Mouse (Mus musculus) thymus, adult 2 months (tissue): ENCODE measurements around the gene Vax1. TPM values are rescaled to one million over a fixed set of nuclear protein-coding genes. Genes with fewer than 3 reads are reported as not detected.

Experiments
- DNase-seq: peaks from one replicate; pipeline ENCODE4 v3.0.0; 2021
- H3K27ac ChIP-seq: fragments of 200-500 bp; 2 replicates; pipeline ENCODE4 v1.5.1; 2012; ENCODE audit warnings: low read length, control low read depth; ENCODE audit not compliant: control insufficient read depth, insufficient read depth
- H3K27me3 ChIP-seq: fragments of 200-500 bp; 2 replicates; pipeline ENCODE4 v1.6.1; 2012; ENCODE audit warnings: mild to moderate bottlenecking, low read length, moderate library complexity, mixed read lengths; ENCODE audit not compliant: control insufficient read depth, insufficient read depth
- H3K36me3 ChIP-seq: fragments of 200-500 bp; 2 replicates; pipeline ENCODE4 v1.6.1; 2012; ENCODE audit warnings: mild to moderate bottlenecking, low read length, moderate library complexity; ENCODE audit not compliant: control insufficient read depth, insufficient read depth
- H3K4me1 ChIP-seq: fragments of 200-500 bp; replicated peaks from 2 replicates; pipeline ENCODE4 v1.6.1; 2012; ENCODE audit warnings: low read length; ENCODE audit not compliant: control insufficient read depth, insufficient read depth
- H3K4me3 ChIP-seq: fragments of 200-500 bp; 2 replicates; pipeline ENCODE4 v1.5.1; 2012; ENCODE audit warnings: mild to moderate bottlenecking, low read length, control low read depth, moderate library complexity; ENCODE audit not compliant: control insufficient read depth, insufficient read depth
- CTCF ChIP-seq: fragments of 200-500 bp; IDR thresholded peaks from 2 replicates; pipeline ENCODE4 v1.5.1; 2012; ENCODE audit warnings: mild to moderate bottlenecking, control low read depth, low read length, moderate library complexity, borderline replicate concordance; ENCODE audit not compliant: control insufficient read depth, poor library complexity, insufficient read depth; ENCODE audit errors: extremely low read depth
- POLR2A ChIP-seq: fragments of 200-500 bp; IDR thresholded peaks from 2 replicates; pipeline ENCODE4 v1.6.1; 2012; ENCODE audit warnings: mild to moderate bottlenecking, low read length, control low read depth, moderate library complexity; ENCODE audit not compliant: control insufficient read depth, poor library complexity, insufficient read depth; ENCODE audit errors: extremely low read depth
- WGBS: fragments of 180-500 bp; shearing (Covaris S2); methylation state at CpG from one replicate; pipeline ENCODE4 v1.1.7; 2018; 5-methylcytosine and 5-hydroxymethylcytosine counted together
- polyA plus RNA-seq: library from polyadenylated mRNA; depleted of rRNA; stranded (reverse); fragments of >200 nt; gene quantifications from 2 replicates; pipeline ENCODE4 v1.2.3, GENCODE M21; 2012

Gene Vax1
- polyA plus RNA-seq, 1 experiment, result not detected

GRCm38 (mm10) chr19:59195181-59195770 lies 25.4 kb upstream of the Vax1 start:
- TF ChIP-seq CTCF (no peak), POLR2A (no peak)
- H3K27ac ChIP-seq, result no peak overlapping the region
- H3K27me3 ChIP-seq, result peaks cover 18% of the 10 kb centered on the region; the same call in 1 of the 2 replicates
- no peaks in the 10 kb centered on the region for H3K4me1 ChIP-seq
- 13% methylated on average over 9 of the region's 9 CpGs for WGBS
- no peak for DNase-seq
- H3K4me3 ChIP-seq, result no peak overlapping the region
- no peaks in the 10 kb centered on the region for H3K36me3 ChIP-seq

GRCm38 (mm10) chr19:59193986-59194820 lies 24.3 kb upstream of the Vax1 start:
- no peak for TF ChIP-seq CTCF
- no peak for TF ChIP-seq POLR2A
- Histone ChIP-seq H3K4me1 (no peaks in the 10 kb centered on the region), H3K4me3 (no peak overlapping the region), H3K27ac (no peak overlapping the region), H3K27me3 (peaks cover 18% of the 10 kb centered on the region; the same call in 1 of the 2 replicates), H3K36me3 (no peaks in the 10 kb centered on the region)
- DNase-seq, result no peak
- 4% methylated on average over 50 of the region's 50 CpGs for WGBS

GRCm38 (mm10) chr19:59193456-59193855 lies 23.6 kb upstream of the Vax1 start:
- TF ChIP-seq CTCF (no peak), POLR2A (no peak)
- no peaks in the 10 kb centered on the region for H3K4me1 ChIP-seq
- no peak overlapping the region for H3K27ac ChIP-seq
- no peak for DNase-seq
- peaks cover 18% of the 10 kb centered on the region; the same call in 1 of the 2 replicates for H3K27me3 ChIP-seq
- no peaks in the 10 kb centered on the region for H3K36me3 ChIP-seq
- H3K4me3 ChIP-seq, result no peak overlapping the region
- 3% methylated on average over 10 of the region's 10 CpGs for WGBS

GRCm38 (mm10) chr19:59192491-59192890 lies 22.6 kb upstream of the Vax1 start:
- TF ChIP-seq CTCF, result no peak
- no peak for TF ChIP-seq POLR2A
- H3K27me3 ChIP-seq, result peaks cover 18% of the 10 kb centered on the region; the same call in 1 of the 2 replicates
- no peak for DNase-seq
- H3K36me3 ChIP-seq, result no peaks in the 10 kb centered on the region
- H3K4me3 ChIP-seq, result no peak overlapping the region
- no peaks in the 10 kb centered on the region for H3K4me1 ChIP-seq
- no peak overlapping the region for H3K27ac ChIP-seq
- WGBS, result 22% methylated on average over 2 of the region's 2 CpGs

- H3K27ac ChIP-seq, result no peak overlapping the region
- TF ChIP-seq CTCF (no peak), POLR2A (no peak)
Observed at GRCm38 (mm10) chr19:59191123-59191505, 21.3 kb upstream of the Vax1 start.

GRCm38 (mm10) chr19:59190431-59191122 lies 20.7 kb upstream of the Vax1 start:
- WGBS, result 8% methylated on average over 8 of the region's 8 CpGs

More at GRCm38 (mm10) chr19:59191123-59191505, 21.3 kb upstream of the Vax1 start:
- 17% methylated on average over 4 of the region's 4 CpGs for WGBS
- DNase-seq, result no peak
- no peak overlapping the region for H3K4me3 ChIP-seq
- peaks cover 16% of the 10 kb centered on the region; the same call in 1 of the 2 replicates for H3K27me3 ChIP-seq
- H3K36me3 ChIP-seq, result no peaks in the 10 kb centered on the region
- H3K4me1 ChIP-seq, result no peaks in the 10 kb centered on the region

More at GRCm38 (mm10) chr19:59190431-59191122, 20.7 kb upstream of the Vax1 start:
- TF ChIP-seq POLR2A, result no peak
- TF ChIP-seq CTCF, result no peak
- DNase-seq, result no peak
- H3K4me1 ChIP-seq, result no peaks in the 10 kb centered on the region
- peaks cover 12% of the 10 kb centered on the region; the same call in 1 of the 2 replicates for H3K27me3 ChIP-seq
- H3K27ac ChIP-seq, result no peak overlapping the region
- no peaks in the 10 kb centered on the region for H3K36me3 ChIP-seq
- no peak overlapping the region for H3K4me3 ChIP-seq
